Mouse (Mus musculus) testis, postnatal 14 days (tissue): ENCODE measurements around the gene Slc6a5.
"Not testable (repeated sequence)": the region's sequence is repeated elsewhere in the genome, so short reads cannot be mapped to it uniquely, and the experiment has no call there.

Source experiments
- DNase-seq: peaks from one replicate; pipeline ENCODE4 v3.0.0; 2021; ENCODE audit warnings: low spot score

Slc6a5 gene

DNA sequence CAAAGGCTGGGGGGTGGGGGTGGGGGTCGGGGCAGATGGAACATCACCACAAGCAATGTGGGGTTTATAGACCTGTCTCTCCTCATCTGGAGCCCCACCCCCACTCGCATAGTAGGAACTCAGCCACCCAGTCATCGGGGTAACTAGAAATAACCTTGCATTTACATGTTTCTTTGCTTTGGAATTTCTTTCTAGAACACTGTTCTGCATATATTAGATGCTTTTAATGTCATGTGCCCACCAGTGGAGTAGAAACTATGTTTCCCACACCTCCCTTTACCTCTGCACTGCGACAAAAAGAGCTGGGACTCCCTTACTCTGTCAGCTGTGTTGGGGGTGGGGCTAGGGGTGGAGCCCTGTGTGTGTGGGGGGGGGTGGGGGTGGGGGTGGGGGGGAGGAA, 3.2 kb downstream of the Slc6a5 start:
- no peak for DNase-seq

DNA sequence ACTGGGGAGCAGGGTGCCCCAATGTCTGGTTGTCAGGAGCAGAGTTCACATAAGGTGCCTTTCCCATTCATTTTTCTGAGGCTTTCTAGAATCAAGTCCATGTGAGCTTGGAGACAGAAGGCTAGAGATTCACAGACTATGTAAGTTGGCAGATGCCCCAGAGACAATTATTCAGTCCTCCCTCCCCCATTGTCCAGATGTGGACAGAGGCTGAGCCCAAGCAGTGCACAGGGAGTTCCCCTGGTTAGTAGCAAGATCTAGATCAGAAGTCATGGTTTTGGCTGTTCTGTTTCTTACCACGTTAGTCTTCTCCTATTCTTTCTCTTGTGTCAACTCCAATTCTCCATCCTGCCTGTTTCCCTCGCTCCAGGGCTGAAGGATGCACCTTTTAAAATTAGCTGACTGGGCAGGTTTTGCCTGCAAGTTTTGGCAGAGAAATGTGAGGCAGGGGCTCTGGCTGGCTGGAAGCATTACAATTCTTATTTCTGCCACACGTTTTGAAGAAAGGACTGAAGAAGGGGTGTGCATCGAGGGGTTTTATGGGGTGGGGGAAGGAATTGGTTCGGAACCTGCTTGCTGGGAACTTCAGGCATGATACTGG, 3.9 kb downstream of the Slc6a5 start:
- no peak for DNase-seq

DNA sequence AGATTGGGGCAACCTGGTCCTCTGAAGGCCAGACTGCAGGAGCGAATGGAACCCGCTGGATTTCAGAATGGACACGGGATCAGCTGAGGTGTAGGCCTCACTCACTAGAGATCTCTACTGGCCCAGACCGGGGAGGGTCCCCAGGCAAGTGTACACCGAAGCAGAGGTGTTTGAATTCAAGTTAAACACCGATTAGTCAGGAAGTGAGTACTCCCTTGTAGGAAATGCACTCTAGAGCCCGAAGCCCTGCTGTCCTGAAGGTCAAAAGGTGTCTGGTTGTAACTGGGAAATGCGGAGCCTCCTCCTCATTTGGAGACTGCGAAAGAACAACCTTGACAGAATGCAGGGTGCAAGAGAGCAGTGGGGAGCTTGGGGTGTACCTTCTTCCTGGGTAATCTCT, 5.0 kb downstream of the Slc6a5 start:
- DNase-seq = no peak

DNA sequence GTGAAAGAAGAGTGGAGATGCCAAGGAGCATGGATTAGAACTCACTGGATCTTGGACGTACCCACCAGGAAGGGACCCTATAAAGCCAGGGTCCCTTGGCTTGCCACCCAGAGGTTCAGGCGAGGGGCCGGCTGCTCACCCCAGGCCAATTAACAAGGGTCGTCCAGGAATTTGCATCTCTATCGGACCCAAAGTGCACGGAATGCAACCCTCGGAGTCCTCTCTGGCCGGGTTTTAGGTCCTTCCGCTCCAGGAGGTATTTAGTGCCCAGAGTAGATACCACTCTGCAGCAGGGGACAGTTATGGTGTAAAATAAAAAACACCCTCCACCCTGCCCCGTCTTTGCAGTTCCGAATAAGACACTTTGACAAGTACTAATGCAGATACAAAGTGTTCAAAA, 5.5 kb downstream of the Slc6a5 start:
- DNase-seq = no peak

DNA sequence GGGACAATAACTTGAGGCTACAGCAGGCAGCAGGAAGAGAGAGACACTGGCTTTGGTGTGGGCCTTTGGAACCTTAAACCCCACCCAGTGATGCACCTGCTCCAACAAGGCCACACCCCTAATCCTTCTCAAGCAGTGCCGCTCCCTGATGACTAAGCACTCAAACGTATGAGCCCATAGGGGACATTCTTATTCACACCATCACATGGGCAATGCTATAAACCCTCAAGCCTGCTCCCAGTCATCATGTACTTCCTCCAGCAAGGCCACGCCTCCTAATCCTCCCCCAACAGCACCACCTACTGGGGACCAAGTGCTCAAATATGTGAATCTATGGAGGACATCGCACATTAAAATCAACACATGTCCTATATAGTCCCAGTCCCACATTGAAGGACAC, 9.5 kb downstream of the Slc6a5 start:
- DNase-seq = no peak

DNA sequence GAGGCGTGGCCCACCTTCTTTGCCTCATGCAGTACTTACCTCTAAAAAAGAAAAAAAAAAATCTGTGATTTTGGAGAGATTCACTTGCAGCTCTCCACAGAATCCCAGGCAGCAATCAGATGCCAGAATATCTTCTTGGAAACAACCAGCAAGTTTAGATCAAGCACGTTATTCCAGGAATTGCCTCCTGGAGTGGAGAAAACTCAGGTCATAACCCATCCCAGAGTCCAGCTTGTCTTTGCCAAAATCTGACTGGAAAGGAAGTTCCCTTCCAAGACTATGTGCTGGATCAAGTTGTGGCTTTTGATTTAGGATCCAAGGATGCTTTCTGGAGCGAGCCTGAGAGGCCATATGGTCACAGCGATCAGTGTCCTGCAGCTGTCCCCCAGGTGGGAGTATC, 10.8 kb downstream of the Slc6a5 start:
- DNase-seq = no peak

DNA sequence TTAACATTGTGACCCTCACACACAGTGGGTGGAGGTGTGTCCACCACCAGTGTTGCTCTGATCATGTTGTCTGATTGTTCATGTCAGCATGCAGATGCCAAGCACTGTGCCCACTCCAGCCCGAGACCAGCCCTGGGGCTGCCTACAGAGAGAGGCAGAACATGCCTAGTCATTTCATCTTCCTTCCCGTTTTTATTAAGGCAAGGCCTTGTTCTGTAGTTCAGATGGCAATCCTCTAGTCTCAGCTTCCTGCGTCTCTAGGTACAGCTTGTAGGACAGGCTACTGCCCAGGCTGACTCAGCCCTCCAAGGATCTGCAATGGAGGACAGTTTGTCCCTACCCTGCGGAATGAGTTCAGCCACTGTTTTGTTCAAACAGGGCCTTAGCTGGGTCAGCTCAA, 13.0 kb downstream of the Slc6a5 start:
- no peak for DNase-seq

DNA sequence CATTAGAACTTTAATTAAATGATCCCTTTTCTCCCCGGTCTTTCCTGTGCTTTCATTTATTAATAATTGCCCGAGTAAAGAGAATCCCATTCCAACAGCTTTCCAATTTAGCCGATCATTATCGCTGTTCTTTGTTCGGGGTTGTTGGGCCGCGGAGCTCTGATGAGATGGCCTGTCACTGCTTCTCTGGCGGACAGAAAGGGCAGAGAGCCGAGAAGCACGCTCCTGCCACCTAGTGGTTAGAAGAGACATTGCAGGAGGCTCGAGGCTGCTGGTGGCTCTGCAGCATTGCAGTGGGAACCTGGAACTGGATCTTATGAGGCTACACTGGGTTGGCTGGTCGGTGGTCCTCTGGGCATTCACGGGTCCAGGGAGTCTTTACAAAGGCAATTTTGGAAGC, 13.4 kb downstream of the Slc6a5 start:
- DNase-seq = peak; percentile 68

DNA sequence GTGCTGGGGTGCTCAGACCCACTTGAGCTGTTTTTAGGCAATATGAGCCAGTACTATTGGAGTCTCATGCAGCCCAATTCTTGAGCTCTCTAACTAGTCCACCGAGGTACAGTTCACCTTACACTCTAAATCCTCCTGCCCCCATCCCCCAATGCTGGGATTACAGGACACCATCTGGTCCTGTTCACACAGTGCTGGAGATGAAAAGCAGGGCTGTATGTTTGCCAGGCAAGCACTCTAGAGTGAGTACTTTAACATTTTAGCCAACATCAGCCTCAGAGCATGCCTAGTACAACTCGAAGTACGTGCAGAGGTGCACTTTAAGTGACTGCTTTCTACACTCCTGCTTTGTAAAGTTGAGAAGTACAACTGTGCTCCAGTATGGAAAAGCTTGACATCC, 18.6 kb downstream of the Slc6a5 start:
- no peak for DNase-seq

DNA sequence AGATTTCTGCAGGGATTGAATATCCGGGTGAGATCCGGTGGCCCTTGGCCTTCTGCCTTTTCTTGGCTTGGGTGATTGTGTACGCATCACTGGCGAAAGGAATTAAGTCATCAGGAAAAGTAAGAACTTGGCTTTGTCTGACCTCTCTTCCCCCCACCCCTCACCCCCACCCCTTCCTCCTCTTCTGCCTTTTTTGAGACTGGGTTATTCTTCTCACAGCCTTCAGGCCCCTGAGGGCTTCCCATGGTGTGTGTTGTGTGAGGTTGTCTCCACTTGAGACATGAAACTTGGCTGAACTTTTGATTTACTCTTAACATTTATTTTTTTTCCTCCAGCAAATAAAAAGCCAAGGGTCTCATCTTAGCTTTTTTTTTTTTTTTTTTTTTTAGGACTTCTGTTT, 20.1 kb downstream of the Slc6a5 start:
- DNase-seq = no peak

DNA sequence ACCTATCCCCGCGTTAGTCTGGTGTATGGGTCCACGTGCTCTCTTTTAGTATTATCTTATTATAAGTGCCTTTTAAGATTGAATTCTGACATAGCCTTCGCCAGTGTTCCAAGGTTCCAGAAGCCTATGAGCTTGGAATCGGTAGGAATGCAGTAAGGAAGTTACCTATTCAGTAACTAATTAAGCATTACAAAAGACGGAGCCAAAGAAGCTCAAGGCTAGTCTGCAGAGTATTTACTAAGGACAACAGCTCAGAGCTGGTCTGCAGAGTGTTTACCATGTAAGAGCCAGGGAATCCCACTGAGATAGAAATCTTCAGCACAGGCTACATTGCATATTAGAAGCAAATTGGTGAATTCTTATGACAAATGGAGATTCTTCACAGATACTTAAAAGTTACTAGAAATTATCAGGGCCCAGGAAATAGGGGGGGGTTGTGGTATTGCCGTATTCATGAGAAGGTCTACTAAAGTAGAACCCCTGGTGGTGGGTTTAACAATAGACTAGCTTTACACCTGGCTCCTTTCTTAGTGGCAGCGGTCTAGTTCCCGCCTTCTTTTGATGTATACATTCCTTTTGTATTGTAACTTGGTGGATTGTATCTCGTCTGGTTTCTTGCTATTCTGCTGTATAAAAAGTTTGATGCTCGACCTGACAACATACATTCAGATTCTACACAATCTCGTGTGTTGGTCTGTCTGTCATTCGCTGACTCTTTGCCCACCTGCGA, 23.6 kb downstream of the Slc6a5 start:
- not testable (repeated sequence) for DNase-seq

DNA sequence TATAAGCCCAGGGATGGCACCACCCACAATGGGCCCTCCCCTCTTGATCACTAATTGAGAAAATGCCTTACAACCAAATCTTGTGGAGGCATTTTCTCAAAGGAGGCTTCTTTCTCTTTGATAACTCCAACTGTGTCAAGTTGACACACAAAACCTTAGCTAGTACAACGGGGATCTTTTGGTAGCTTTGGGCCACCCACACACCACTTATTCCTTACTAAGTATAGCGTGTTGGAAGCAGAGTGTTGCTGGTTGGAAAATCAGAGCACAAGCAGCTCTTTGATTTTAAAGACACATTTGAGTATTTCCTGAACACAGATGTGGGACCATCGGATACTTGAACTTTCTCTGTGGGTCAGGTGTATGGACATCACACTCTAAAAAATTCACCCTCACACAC, 26.9 kb downstream of the Slc6a5 start:
- no peak for DNase-seq

DNA sequence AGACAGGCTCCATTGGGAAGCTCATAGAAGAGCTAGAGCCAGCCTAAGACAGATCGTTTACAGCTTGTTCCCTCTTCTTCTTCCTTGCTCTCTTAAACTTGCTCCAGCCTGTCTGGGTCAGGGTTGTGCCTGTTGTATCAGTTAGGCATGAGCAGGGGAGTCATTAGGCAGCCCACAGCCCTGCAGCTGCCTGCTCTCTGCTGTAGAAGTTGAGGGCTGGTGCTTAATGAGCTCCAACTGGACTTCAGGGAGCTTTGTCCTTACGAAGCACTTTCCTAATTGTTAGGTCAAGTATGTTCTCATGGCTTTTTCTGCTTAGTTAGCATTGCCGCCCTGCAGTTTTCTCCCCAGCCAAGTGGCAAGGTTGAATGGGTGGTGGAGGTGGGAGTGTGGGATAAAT, 32.1 kb downstream of the Slc6a5 start:
- no peak for DNase-seq

DNA sequence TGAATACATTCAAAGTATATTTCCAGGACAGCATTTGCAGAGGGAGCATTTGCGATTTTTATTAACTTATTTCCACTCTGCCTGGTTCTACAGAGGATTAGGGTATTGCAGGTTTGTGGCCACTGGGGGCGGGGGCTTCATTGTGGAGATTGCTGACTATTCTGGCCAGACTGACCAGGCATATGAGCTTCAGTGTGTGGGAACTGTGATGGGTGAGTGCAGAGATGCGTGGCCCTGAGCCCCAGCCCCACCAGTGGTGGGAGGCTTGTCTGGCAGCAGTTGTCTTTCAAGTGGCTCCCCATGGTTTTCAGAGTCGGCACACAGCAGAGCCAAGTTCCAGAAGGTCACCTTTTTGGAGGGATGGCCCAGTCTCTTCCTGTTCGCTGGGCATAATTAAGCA, 32.5 kb downstream of the Slc6a5 start:
- DNase-seq = no peak

DNA sequence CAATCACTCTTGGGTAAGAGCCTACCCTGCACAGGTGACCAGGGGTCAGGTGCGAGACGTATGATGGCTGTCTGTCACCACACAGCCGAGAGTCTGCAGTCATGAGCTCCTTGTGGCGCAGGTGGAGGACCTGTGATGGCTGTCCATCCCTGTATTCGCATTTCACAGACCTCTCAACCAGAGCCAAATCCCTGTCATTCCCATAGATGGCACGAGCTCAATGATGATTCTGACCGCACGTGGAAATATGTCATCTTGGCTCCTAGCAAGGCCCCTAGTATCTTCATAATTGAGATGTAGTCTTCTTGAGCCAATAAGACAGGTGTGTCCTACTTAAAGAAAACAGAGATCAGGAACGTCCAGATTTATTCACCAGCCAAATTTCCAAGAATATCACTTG, 36.7 kb downstream of the Slc6a5 start:
- DNase-seq = no peak

DNA sequence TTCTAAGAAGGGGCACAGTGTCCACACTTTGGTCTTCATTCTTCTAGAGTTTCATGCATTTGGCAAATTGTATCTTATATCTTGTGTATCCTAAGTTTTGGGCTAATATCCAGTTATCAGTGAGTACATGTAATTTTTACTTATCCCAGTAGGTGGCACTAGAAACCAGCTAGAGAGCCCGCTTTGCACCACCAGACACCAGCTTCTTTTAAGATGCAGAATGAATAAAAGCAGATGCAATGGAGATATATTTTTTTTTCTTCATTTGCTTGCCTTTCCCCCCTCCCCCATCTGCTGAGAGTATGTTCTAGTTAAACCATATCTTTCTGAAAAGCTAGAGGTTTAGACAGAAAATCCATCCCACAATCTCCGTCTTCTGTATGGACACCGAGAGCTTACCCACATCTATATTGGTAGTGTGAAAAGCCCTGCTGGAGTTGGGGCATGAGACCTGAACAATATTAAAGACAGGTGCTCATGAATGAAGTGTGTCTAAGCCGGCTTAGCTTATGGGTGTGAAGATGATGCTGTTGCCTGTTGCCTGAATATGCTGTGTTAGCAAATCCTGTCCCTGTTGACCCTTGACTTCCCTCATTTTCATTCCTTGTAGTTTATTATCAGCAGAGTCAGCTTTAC, 43.7 kb downstream of the Slc6a5 start:
- DNase-seq = no peak

DNA sequence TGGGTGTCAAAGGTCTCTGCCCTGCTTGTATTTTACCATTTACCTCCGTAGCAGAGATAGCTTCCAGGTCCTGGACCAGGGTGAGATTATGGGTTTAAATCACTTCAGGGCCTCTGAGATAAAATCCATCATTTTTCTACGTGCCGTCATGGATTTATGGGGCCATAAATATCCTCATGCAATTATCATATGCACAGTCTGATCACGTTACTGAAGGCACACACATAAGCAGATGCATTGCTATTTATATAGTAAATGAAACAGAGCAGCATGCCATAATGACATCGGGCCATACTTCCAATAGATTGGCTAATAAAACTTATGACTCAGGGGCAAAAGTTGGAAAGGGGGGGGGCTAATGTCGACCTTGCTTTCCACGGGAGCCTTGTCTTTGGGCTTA, 44.9 kb downstream of the Slc6a5 start:
- DNase-seq = no peak

DNA sequence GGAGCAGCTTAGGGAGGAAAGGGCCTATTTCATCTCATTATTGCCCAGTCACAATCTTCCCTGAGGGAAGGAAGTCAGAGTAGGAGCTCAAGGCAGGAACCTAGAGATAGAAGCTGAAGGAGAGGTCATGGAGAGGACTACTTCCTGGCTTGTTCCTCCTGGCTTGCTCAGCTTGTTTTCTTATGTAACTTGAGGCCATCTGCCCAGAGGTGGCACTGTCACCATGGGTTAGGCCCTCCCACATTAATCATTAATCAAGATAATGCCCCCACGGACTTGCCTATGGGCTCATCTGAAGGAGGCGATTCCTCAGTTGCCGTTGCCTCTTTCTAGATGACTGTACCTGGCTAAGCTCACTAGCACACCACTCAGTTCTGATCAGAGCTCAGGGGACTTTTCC, 47.2 kb downstream of the Slc6a5 start:
- DNase-seq = no peak

DNA sequence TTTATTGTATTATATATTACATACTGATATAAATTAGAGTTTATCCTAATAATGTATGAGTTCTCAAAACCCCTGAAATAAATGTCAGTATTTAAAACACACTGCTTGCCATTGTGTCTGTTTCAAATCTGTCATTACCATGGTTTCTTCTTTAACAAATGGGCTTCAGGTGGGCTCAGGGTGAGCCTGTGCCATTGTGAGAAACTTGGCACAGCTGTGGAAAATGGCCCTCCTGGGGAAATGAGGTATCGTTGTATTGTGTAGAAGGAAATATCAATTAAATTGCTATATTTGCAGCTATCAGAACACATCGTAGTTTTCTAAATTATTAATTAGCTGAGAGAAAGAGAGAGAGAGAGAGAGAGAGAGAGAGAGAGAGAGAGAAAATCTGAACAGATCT, 53.8 kb downstream of the Slc6a5 start:
- DNase-seq = no peak

DNA sequence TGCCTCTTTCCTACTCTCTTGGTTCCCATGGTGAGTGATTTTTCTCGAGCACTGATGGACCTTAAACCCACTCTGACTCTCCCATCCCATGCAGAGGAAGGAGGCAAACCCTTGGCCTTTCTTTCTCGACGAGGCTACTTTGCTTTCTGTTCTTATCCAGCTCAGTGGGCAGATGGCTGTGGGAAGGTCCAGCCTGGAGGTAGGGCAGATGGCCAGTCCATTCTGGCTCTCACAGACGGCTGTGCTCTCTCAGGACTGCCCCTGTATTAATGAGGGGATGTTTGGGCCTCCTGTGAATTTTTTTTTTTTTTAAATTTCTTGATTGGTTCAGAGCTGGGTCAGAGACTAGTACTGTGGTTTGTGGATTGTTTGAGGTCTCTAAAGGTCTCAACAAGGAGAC, 59.6 kb downstream of the Slc6a5 start:
- no peak for DNase-seq

DNA sequence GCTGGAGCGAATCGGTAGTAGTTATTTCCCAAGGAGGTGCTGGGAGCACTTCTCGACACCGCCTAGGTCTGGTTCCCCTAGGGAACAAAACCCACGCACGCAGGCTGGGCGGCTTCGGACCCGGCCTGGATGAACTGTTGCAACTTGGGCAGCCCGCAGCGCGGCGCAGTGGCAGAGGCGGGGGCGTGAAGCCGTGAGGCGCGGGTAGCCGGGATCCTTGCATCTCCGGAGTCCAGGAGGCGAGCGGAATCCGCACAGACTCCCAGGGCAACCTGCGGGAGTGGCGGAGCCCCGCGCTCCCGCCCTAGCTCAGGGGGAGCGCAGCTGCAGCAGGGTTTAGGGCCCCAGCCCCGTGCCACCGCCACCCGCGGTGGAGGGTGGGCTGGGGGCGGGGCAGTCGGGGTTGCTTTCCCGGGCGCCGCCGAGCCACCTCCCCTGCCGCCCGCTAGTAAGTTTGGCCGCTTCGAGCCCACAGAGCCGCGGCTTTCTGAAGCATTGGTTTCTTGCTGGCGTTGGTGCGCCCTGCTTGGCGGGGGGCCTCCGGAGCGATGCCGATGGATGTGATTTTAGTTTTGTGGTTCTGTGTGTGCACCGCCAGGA, 65.0 kb downstream of the Slc6a5 start, which contains the start of gene Nell1:
Nell1 (plus strand) TSS at position 24 of the 600 bp plus-strand sequence.
- peak; percentile 16 for DNase-seq

DNA sequence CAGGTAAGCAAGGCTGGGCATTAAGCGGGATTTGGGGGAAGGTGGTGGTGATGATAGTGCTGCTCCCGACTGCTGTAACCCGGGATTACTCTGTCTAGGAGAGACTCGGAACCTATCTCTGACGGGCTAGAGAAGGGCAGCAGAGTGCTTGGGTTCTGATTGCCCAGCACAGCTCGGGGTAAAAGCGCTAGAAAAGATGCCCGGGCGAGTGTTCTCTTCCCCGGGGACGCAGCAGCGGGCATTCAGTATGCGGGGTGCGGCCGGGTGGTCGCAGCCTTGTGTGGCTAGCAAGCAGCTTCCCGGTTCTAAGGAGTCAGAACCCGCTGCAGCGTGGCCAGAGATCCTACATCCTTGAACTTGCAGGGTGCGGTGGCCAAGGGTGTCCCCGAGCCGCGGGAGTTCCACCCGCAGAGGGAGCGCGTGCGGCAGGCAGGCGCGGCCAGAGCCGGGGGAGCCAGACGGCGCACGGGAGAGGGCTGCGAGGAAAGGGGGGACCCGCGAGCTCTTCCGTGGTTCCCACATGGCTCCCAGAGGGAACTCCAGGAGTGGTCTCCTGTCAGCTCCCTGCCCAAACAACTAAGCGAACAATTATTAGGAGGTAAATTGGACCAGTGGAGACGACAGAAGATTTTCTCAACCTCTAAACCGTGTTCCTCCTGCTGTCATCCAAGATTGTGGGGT, 65.6 kb downstream of the Slc6a5 start:
- no peak for DNase-seq
